Mouse (Mus musculus) midbrain, embryonic 16.5 days (tissue): ENCODE measurements at regions not wholly inside any gene's neighbourhood (a gene's known extent, or its start where the extent isn't known, plus 50 kb on each side); places are given as distances from the start of the nearest gene placed in this dataset.
A peak's percentile ranks its signal among the peaks of the same experiment; 100 is the strongest.

ENCODE experiments used
- ATAC-seq: fragments of 200-750 bp; cut with Nextera tagmentation; 2 replicates; pipeline ENCODE4 v1.8.0; 2017; ENCODE audit warnings: moderate TSS enrichment
- H3K27ac ChIP-seq: fragments of 300-500 bp; sonication (generic); 2 replicates; pipeline ENCODE4 v1.5.1; 2014; ENCODE audit warnings: mild to moderate bottlenecking, low read length, mixed read lengths
- H3K27me3 ChIP-seq: fragments of 300-500 bp; sonication (generic); 2 replicates; pipeline ENCODE4 v1.6.1; 2014; ENCODE audit warnings: low read depth, low read length, mixed read lengths; ENCODE audit not compliant: control insufficient read depth, insufficient read depth
- H3K36me3 ChIP-seq: fragments of 300-500 bp; sonication (generic); 2 replicates; pipeline ENCODE4 v1.6.1; 2014; ENCODE audit warnings: mild to moderate bottlenecking, low read length, moderate library complexity, mixed read lengths; ENCODE audit not compliant: control insufficient read depth, insufficient read depth
- H3K4me1 ChIP-seq: fragments of 300-500 bp; sonication (generic); 2 replicates; pipeline ENCODE4 v1.6.1; 2014; ENCODE audit warnings: mild to moderate bottlenecking, low read length, mixed read lengths; ENCODE audit not compliant: control insufficient read depth, insufficient read depth
- H3K4me2 ChIP-seq: fragments of 300-500 bp; sonication (generic); 2 replicates; pipeline ENCODE4 v1.6.1; 2014; ENCODE audit warnings: mild to moderate bottlenecking, low read length, mixed read lengths
- H3K4me3 ChIP-seq: fragments of 300-500 bp; sonication (generic); 2 replicates; pipeline ENCODE4 v1.5.1; 2014; ENCODE audit warnings: low read depth, mild to moderate bottlenecking, low read length, moderate library complexity, mixed read lengths
- H3K9ac ChIP-seq: fragments of 300-500 bp; sonication (generic); 2 replicates; pipeline ENCODE4 v1.6.1; 2014; ENCODE audit warnings: low read depth, low read length, mixed read lengths
- H3K9me3 ChIP-seq: fragments of 300-500 bp; sonication (generic); replicated peaks from 2 replicates; pipeline ENCODE4 v1.6.1; 2014; ENCODE audit warnings: mild to moderate bottlenecking, low read length, mixed read lengths; ENCODE audit not compliant: control insufficient read depth, poor library complexity, severe bottlenecking
- WGBS: fragments of 180-500 bp; shearing (Covaris S2); extraction: QIAGEN DNeasy Blood & Tissue Kit; methylation state at CpG from one replicate; pipeline ENCODE4 v1.1.7; 2014; 5-methylcytosine and 5-hydroxymethylcytosine counted together

DNA sequence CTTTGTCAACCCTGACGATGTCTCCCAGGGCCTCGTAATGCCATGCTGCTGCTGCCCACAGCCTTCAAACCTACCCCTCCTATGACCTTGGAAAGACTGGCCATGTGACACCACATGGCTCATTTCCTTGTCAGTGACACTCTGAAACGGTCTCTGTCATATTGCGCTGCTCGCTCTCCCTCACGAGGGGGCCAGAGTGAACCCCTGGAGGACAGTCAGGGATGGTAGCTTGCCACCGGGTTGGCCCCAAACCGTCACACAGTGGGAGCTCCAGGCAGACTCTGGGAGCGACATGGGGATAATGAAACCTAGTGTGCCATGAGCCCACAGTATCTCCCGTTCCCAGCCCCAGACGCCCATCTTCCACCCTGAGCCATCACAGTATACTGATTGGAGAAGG, 188.8 kb downstream of the Bmp7 start:
- WGBS, result 86% methylated on average over 11 of the region's 11 CpGs
- Histone ChIP-seq H3K27me3 (peaks cover 20% of the 10 kb centered on the region), H3K9ac (no peak overlapping the region), H3K4me1 (peaks cover 4% of the 10 kb centered on the region), H3K36me3 (no peaks in the 10 kb centered on the region), H3K27ac (no peak overlapping the region), H3K9me3 (no peaks in the 10 kb centered on the region), H3K4me3 (no peak overlapping the region), H3K4me2 (no peak overlapping the region)
- ATAC-seq, result no peak

DNA sequence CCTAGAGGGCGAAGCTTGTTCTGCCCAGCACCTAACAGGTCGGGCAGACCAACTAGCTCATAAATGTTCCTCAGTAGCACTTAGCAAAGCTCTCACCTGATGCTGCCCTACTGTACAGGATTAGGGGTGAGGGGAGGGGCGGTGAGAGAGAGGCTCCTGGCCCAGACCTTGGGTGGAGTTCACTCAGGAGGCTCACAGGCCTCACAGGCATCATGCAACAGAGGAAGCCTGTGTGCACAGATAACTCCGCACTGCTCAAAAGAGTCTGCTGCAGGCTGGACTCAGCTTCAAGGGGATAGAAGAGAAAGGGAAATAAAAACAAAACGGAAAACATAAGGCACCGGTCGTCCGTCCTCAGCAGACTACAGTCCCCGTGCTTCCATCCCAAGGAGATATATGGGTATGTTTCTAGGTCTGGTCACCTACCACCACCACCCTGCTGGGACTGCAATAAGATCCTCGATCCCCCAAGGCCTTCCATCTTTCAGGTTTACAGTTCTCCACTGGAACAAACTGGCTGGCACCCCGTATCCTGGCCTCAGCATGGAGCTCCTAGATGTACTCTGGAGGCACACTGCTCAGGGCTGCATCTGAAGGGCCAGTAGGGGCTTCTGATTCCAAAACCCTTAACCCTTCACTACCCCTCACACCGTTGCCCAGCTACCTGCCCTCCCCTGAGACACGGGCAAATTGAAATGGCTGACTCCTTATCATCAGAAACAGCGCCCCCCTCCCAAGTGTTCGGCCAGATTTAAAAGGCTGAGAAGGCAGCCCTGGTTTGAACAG, 184.2 kb downstream of the Bmp7 start:
- Histone ChIP-seq H3K4me3 (no peak overlapping the region), H3K27me3 (peaks cover 45% of the 10 kb centered on the region), H3K27ac (no peak overlapping the region), H3K9me3 (no peaks in the 10 kb centered on the region), H3K9ac (no peak overlapping the region), H3K36me3 (no peaks in the 10 kb centered on the region), H3K4me1 (peaks cover 9% of the 10 kb centered on the region), H3K4me2 (no peak overlapping the region)
- no peak for ATAC-seq
- WGBS, result 55% methylated on average over 15 of the region's 15 CpGs

DNA sequence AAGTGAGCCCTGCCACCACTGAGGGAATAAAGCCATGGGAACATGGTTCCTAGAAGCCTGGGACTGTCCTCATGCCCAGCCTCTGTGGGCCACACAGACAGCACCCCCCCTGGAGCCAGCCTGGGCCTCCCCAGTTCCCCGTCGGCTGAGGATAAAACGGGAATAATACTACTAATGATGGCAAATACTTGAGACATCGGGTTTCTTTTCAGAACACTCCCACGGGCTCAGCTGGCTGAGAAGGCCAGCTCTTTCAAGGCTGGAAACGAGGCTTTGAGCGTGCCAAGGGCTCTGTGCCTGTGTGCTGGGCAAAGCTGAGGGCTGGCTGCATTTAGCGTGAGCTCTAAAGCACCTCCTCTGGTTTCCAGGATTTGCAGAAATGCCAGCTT, 183.7 kb downstream of the Bmp7 start:
- Histone ChIP-seq H3K4me1 (peaks cover 9% of the 10 kb centered on the region), H3K27ac (no peak overlapping the region), H3K27me3 (peaks cover 45% of the 10 kb centered on the region), H3K9me3 (no peaks in the 10 kb centered on the region), H3K9ac (no peak overlapping the region), H3K36me3 (no peaks in the 10 kb centered on the region), H3K4me2 (no peak overlapping the region), H3K4me3 (no peak overlapping the region)
- peak; percentile 52; the same call in 1 of the 2 replicates for ATAC-seq
- WGBS, result 5% methylated on average over 8 of the region's 8 CpGs

DNA sequence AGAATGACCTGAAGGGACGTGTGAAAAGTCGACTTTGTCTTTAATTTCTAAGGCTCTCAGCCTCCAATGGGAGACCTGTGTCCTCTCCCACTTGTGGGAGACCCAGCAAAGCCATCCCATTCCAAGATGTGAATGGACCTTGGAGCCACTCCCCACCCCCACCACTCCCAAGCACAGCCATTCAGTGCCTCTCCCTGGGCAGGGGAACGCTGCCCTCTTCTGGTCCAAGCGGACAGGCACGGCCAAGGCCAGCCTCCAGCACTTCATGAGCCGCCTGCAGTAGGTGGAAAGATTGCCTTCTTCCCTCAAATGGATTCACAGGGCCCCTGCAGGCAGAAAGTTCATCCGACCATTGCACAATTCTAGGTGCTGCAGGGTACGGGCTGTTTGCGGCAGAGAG, 181.6 kb downstream of the Bmp7 start:
- H3K4me1 ChIP-seq, result peaks cover 9% of the 10 kb centered on the region
- no peaks in the 10 kb centered on the region for H3K9me3 ChIP-seq
- H3K27me3 ChIP-seq, result peaks cover 37% of the 10 kb centered on the region
- no peak overlapping the region for H3K4me2 ChIP-seq
- no peak for ATAC-seq
- no peak overlapping the region for H3K27ac ChIP-seq
- H3K9ac ChIP-seq, result no peak overlapping the region
- 10% methylated on average over 9 of the region's 9 CpGs for WGBS
- H3K4me3 ChIP-seq, result no peak overlapping the region
- H3K36me3 ChIP-seq, result no peaks in the 10 kb centered on the region

DNA sequence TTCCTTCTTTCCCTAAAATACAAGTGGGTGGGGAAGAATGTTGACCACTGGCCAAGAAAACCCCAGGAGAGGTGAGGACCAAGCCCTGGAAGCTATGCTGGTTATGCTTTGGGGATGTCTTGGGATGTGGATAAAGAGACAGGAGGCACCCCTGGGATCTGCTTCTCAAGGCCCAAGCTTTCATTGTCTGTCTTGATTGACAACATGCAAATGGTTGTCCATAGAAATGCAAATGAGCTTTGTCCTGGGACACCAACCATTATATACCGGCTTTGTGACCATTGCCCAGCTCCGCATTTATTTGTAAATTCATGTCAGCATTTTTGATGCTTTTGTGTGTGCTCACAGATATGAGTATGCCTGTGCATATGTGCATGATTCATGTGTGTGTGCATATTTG, 174.9 kb downstream of the Bmp7 start:
- H3K9ac ChIP-seq, result no peak overlapping the region
- no peak for ATAC-seq
- no peak overlapping the region for H3K27ac ChIP-seq
- WGBS, result 7% methylated on average over 2 of the region's 2 CpGs
- H3K9me3 ChIP-seq, result no peaks in the 10 kb centered on the region
- no peaks in the 10 kb centered on the region; the same call in 1 of the 2 replicates for H3K4me1 ChIP-seq
- no peak overlapping the region for H3K4me2 ChIP-seq
- H3K27me3 ChIP-seq, result peaks cover 4% of the 10 kb centered on the region; the same call in 1 of the 2 replicates
- no peaks in the 10 kb centered on the region for H3K36me3 ChIP-seq
- no peak overlapping the region for H3K4me3 ChIP-seq

DNA sequence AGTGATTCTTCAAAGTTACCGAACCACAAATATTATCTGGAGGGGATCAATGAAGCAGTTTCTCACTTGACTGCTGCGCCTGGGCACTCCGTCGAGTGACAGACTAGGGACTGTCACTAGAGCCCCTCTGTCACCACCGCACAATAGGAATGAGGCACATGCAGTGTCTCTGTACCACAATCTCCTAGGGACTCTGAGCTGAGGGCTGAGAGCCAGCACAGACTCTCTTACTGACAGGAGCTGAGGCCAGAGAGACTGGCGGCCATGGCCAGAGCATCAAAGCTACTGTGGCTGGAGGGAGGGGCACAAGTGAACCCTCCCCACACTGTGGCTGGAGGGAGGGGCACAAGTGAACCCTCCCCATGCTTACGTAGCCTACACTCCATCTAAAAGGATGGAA, 173.7 kb downstream of the Bmp7 start:
- WGBS, result 24% methylated on average over 7 of the region's 7 CpGs
- Histone ChIP-seq H3K4me3 (no peak overlapping the region), H3K9me3 (no peaks in the 10 kb centered on the region), H3K4me2 (no peak overlapping the region), H3K4me1 (no peaks in the 10 kb centered on the region; the same call in 1 of the 2 replicates), H3K27me3 (peaks cover 4% of the 10 kb centered on the region; the same call in 1 of the 2 replicates), H3K36me3 (no peaks in the 10 kb centered on the region), H3K27ac (no peak overlapping the region), H3K9ac (no peak overlapping the region)
- peak; percentile 45; the same call in 1 of the 2 replicates for ATAC-seq

DNA sequence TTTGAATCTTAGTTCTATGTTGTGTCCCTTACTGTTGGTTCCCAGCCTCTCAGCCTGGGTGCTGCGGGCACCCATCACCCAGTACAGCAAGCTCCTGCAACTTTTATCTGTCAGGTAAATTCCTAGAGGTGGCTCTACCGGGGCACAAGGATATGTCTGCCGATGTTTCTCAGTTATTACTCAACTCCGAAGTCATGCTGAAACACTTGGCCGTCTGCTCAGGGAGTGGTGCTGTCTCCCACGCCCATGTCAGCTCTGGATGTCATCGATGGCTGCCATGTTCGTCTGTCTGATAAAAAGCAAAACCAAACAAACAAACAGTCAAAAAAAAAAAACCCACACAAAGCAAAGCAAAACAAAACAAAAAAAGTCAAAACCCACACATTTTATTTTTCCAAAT, 171.4 kb downstream of the Bmp7 start:
- H3K4me1 ChIP-seq, result no peaks in the 10 kb centered on the region; the same call in 1 of the 2 replicates
- H3K36me3 ChIP-seq, result no peaks in the 10 kb centered on the region
- no peaks in the 10 kb centered on the region for H3K9me3 ChIP-seq
- no peak overlapping the region for H3K27ac ChIP-seq
- 93% methylated on average over 8 of the region's 8 CpGs for WGBS
- H3K27me3 ChIP-seq, result no peaks in the 10 kb centered on the region; the same call in 1 of the 2 replicates
- H3K4me2 ChIP-seq, result no peak overlapping the region
- ATAC-seq, result no peak
- no peak overlapping the region for H3K9ac ChIP-seq
- no peak overlapping the region for H3K4me3 ChIP-seq

DNA sequence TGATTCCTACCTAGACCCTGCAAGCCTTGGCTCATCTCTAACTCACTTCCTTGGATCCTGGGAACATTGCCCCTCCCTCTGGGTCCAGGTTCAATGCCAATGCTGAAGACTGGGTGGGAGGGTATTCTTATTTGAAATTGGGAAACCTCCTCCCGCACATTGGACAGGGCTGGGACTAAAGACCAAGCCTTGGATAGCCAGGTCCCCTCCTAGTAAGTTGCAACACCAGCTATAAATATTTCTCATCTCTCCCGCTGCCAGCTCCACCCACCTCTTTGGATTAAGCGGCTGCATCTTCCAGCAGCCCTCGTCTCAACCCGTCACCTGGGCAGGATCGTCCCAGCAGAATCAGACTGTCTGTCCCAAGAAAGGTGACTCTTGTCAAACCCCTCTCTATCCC, 170.1 kb downstream of the Bmp7 start:
- Histone ChIP-seq H3K27me3 (no peaks in the 10 kb centered on the region; the same call in none of the 2 replicates), H3K9ac (no peak overlapping the region), H3K4me2 (no peak overlapping the region), H3K4me3 (no peak overlapping the region), H3K36me3 (no peaks in the 10 kb centered on the region), H3K9me3 (no peaks in the 10 kb centered on the region), H3K27ac (no peak overlapping the region), H3K4me1 (no peaks in the 10 kb centered on the region; the same call in 1 of the 2 replicates)
- ATAC-seq, result no peak
- WGBS, result 82% methylated on average over 6 of the region's 6 CpGs

DNA sequence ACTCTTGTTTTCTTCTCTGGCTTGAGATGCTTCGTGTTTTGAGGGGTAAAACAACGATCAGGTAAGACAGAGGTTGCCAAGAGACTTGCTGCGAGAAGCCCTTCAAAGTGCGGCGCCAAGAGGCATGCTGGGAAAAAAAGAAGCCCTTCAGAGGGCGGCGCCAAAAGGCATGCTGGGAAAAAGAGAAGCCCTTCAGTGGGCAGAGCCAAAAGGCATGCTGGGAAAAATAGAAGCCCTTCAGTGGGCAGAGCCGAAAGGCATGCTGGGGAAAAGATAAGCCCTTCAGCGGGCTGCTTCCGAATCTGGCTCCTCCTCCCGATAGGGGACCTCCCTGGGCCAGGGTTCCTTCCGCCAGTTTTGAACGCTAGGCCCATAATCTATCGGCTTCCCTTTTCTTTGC, 169.5 kb downstream of the Bmp7 start:
- Histone ChIP-seq H3K4me1 (no peaks in the 10 kb centered on the region; the same call in 1 of the 2 replicates), H3K4me3 (no peak overlapping the region), H3K9me3 (no peaks in the 10 kb centered on the region), H3K36me3 (no peaks in the 10 kb centered on the region), H3K9ac (no peak overlapping the region), H3K4me2 (no peak overlapping the region), H3K27me3 (peaks cover 2% of the 10 kb centered on the region), H3K27ac (no peak overlapping the region)
- WGBS, result 90% methylated on average over 14 of the region's 14 CpGs
- ATAC-seq, result no peak
